Mouse (Mus musculus) testis, adult 2 months (tissue): ENCODE data around the gene Slc16a4. TPM values are rescaled to one million over a fixed set of nuclear protein-coding genes. Genes with fewer than 3 reads are reported as not detected.

Experiments
- H3K27ac ChIP-seq: fragments of 200-500 bp; 2 replicates; pipeline ENCODE4 v1.5.1; 2012; ENCODE audit warnings: low read depth, low read length; ENCODE audit not compliant: control insufficient read depth, insufficient read depth
- H3K27me3 ChIP-seq: fragments of 200-500 bp; 2 replicates; pipeline ENCODE4 v1.6.1; 2012; ENCODE audit warnings: mild to moderate bottlenecking, low read length, moderate library complexity; ENCODE audit not compliant: control insufficient read depth, insufficient read depth
- H3K36me3 ChIP-seq: fragments of 200-500 bp; 2 replicates; pipeline ENCODE4 v1.6.1; 2012; ENCODE audit warnings: mild to moderate bottlenecking, low read length; ENCODE audit not compliant: control insufficient read depth, insufficient read depth
- H3K4me1 ChIP-seq: fragments of 200-500 bp; 2 replicates; pipeline ENCODE4 v1.6.1; 2012; ENCODE audit warnings: low read length; ENCODE audit not compliant: control insufficient read depth, insufficient read depth
- H3K4me3 ChIP-seq: fragments of 200-500 bp; 2 replicates; pipeline ENCODE4 v1.5.1; 2012; ENCODE audit warnings: low read depth, mild to moderate bottlenecking, low read length, moderate library complexity, mixed read lengths; ENCODE audit not compliant: control insufficient read depth
- CTCF ChIP-seq: fragments of 200-500 bp; IDR thresholded peaks from 2 replicates; pipeline ENCODE4 v1.5.1; 2012; ENCODE audit warnings: low read depth, mild to moderate bottlenecking, inconsistent platforms, low read length, moderate library complexity; ENCODE audit not compliant: control insufficient read depth, insufficient read depth, insufficient replicate concordance
- POLR2A ChIP-seq: fragments of 200-500 bp; IDR thresholded peaks from 2 replicates; pipeline ENCODE4 v1.6.1; 2012; ENCODE audit warnings: low read depth, mild to moderate bottlenecking, inconsistent platforms, low read length, moderate library complexity; ENCODE audit not compliant: control insufficient read depth
- polyA plus RNA-seq: library from polyadenylated mRNA; depleted of rRNA; stranded (reverse); fragments of >200 nt; gene quantifications from 2 replicates; pipeline ENCODE4 v1.2.3, GENCODE M21; 2012; rRNA removed

The Slc16a4 gene
- 0.51 and 1.1 TPM in 2 replicates for polyA plus RNA-seq

- no peaks in the 10 kb centered on the region for H3K4me1 ChIP-seq
- no peaks in the 10 kb centered on the region for H3K27me3 ChIP-seq
- H3K4me3 ChIP-seq: no peak within 1 kb of the TSS
- H3K27ac ChIP-seq: no peak within 1 kb of the TSS
- H3K36me3 ChIP-seq: no peaks in the 10 kb centered on the region
- TF ChIP-seq CTCF (no peak), POLR2A (no peak)
Measured at GRCm38 (mm10) chr3:107290764-107291381, at the start of gene Slc16a4. Gene Slc16a4, plus strand, starts transcription at chr3:107291230.

- H3K36me3 ChIP-seq: no peaks in the 10 kb centered on the region
- no peaks in the 10 kb centered on the region for H3K27me3 ChIP-seq
- no peaks in the 10 kb centered on the region for H3K4me1 ChIP-seq
- H3K4me3 ChIP-seq: no peak overlapping the region
- no peak overlapping the region for H3K27ac ChIP-seq
- TF ChIP-seq CTCF: no peak
- no peak for TF ChIP-seq POLR2A
Measured at GRCm38 (mm10) chr3:107241389-107242094, 49.5 kb upstream of the Slc16a4 start.

GRCm38 (mm10) chr3:107246876-107247275 lies 44.2 kb upstream of the Slc16a4 start:
- Histone ChIP-seq H3K36me3 (no peaks in the 10 kb centered on the region), H3K27me3 (no peaks in the 10 kb centered on the region), H3K4me1 (no peaks in the 10 kb centered on the region), H3K27ac (no peak overlapping the region), H3K4me3 (no peak overlapping the region)
- TF ChIP-seq POLR2A (no peak), CTCF (no peak)

GRCm38 (mm10) chr3:107249042-107249441 lies 42.0 kb upstream of the Slc16a4 start:
- H3K36me3 ChIP-seq: no peaks in the 10 kb centered on the region
- H3K4me1 ChIP-seq: no peaks in the 10 kb centered on the region
- H3K27ac ChIP-seq: no peak overlapping the region
- H3K4me3 ChIP-seq: no peak overlapping the region
- H3K27me3 ChIP-seq: no peaks in the 10 kb centered on the region
- TF ChIP-seq CTCF (no peak), POLR2A (no peak)

GRCm38 (mm10) chr3:107250320-107250719 lies 40.7 kb upstream of the Slc16a4 start:
- no peak for TF ChIP-seq POLR2A
- no peak for TF ChIP-seq CTCF
- no peaks in the 10 kb centered on the region for H3K4me1 ChIP-seq
- no peak overlapping the region for H3K4me3 ChIP-seq

GRCm38 (mm10) chr3:107252035-107252434 lies 39.0 kb upstream of the Slc16a4 start:
- Histone ChIP-seq H3K36me3 (no peaks in the 10 kb centered on the region), H3K27me3 (no peaks in the 10 kb centered on the region), H3K4me3 (no peak overlapping the region), H3K27ac (no peak overlapping the region), H3K4me1 (no peaks in the 10 kb centered on the region)
- TF ChIP-seq CTCF (no peak), POLR2A (no peak)

More at GRCm38 (mm10) chr3:107250320-107250719, 40.7 kb upstream of the Slc16a4 start:
- Histone ChIP-seq H3K27me3 (no peaks in the 10 kb centered on the region), H3K27ac (no peak overlapping the region), H3K36me3 (no peaks in the 10 kb centered on the region)

- Histone ChIP-seq H3K36me3 (no peaks in the 10 kb centered on the region), H3K27ac (no peak overlapping the region), H3K4me3 (no peak overlapping the region), H3K27me3 (no peaks in the 10 kb centered on the region), H3K4me1 (no peaks in the 10 kb centered on the region)
- TF ChIP-seq POLR2A (no peak), CTCF (no peak)
Measured at GRCm38 (mm10) chr3:107253925-107254324, 37.1 kb upstream of the Slc16a4 start.
